Mouse (Mus musculus) heart, postnatal 36 days (tissue): ENCODE measurements around the gene Homer2. TPM values are rescaled to one million over a fixed set of nuclear protein-coding genes. Genes with fewer than 3 reads are reported as not detected.

Experiments
- total RNA-seq, 2 experiments: library from RNA; stranded (reverse); gene quantifications; 2 replicates each; pipeline ENCODE4 v1.2.3; 2021

Gene Homer2
- total RNA-seq, 2 experiments from 2014 or later = 89.6 to 108 TPM

Other genes starting within 250 kb of the Homer2 start
- under 1 TPM in 1 of 2 experiments, not detected in 1; 0.44 TPM for gene Ap3b2, start 213.6 kb downstream of the Homer2 start, total RNA-seq
- gene BC048679, start 209.2 kb downstream of the Homer2 start, total RNA-seq = not detected
- gene Fsd2, start 140.6 kb downstream of the Homer2 start, total RNA-seq = 100 to 1,000 TPM; 276 to 293 TPM
- gene Whamm, start 136.3 kb downstream of the Homer2 start, total RNA-seq = 10 to 100 TPM in 1 of 2 experiments, 1 to 10 TPM in 1; 10.0 to 10.5 TPM
- gene Ramac, start 55.4 kb upstream of the Homer2 start, total RNA-seq = 10 to 100 TPM; 25.7 to 29.8 TPM
- 10 to 100 TPM; 25.9 to 26.2 TPM for gene 3110040N11Rik, start 82.0 kb upstream of the Homer2 start, total RNA-seq
- gene Btbd1, start 121.9 kb upstream of the Homer2 start, total RNA-seq = 100 to 1,000 TPM; 135 to 137 TPM
- gene Gm10160, start 148.3 kb upstream of the Homer2 start, total RNA-seq = not detected
- 10 to 100 TPM in 1 of 2 experiments, 1 to 10 TPM in 1; 9.1 to 14.4 TPM for gene Tm6sf1, start 151.5 kb upstream of the Homer2 start, total RNA-seq
- 1 to 10 TPM; 6.7 to 9.0 TPM for gene Hdgfl3, start 226.9 kb upstream of the Homer2 start, total RNA-seq